Mouse (Mus musculus) megakaryocyte, embryonic 14.5 days (primary cell): Measurements from ENCODE around the gene Gm20388.

Source experiments
- FLI1 ChIP-seq: IDR thresholded peaks from 2 replicates; pipeline ENCODE4 v1.6.1; 2012; ENCODE audit warnings: low read length, inconsistent platforms, mixed read lengths
- GATA1 ChIP-seq: IDR thresholded peaks from 3 replicates; pipeline ENCODE4 v1.6.1; 2012; ENCODE audit warnings: mixed read lengths, low read length, inconsistent platforms, borderline replicate concordance

DNA sequence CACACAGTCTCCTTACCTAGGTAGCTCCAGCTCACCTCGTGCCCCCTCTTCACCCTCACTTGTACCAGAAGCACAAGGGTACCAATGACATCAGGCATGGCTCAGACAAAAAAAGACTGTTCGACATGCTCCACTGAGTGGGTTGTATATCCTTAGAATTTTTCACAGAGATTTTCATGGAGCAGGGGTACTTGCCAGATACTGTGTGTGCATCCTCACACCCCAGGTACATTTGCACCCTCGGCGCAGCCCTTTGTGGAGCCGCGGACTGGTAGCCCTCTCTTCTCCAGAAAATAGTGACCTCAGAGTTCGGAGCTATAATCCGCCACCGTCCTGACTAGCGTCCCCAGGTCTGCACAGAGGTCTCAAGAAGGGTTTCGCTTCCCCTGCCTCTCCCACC, 3500.1 kb downstream of the Gm20388 start:
- no peak for TF ChIP-seq GATA1
- TF ChIP-seq FLI1, result no peak
